Mouse (Mus musculus): ENCODE results near the gene Pdzd7. TPM values are rescaled to one million over a fixed set of nuclear protein-coding genes. Genes with fewer than 3 reads are reported as not detected.

The Pdzd7 gene
- polyA plus RNA-seq (2015; fragmentation: Nextera tagmentation; extraction: Ambion mirVana) = 0.68 and 0.75 TPM in 2 replicates

- H3K27me3 ChIP-seq = peaks cover 15% of the 10 kb centered on the region
- no peaks in the 10 kb centered on the region for H3K36me3 ChIP-seq
- peak within 1 kb of the TSS; percentile 91 for H3K4me2 ChIP-seq (replicated peaks)
- no peak within 1 kb of the TSS for H3K27ac ChIP-seq (replicated peaks)
- ATAC-seq (ENCODE audit: insufficient number of reproducible peaks, low FRiP score, low TSS enrichment, low read depth) = no peak
- no peak within 1 kb of the TSS for H3K9ac ChIP-seq
- H3K9me3 ChIP-seq (replicated peaks) = no peaks in the 10 kb centered on the region
- WGBS = 74% methylated on average over 5 of the region's 5 CpGs
- H3K4me3 ChIP-seq (replicated peaks) = peak within 1 kb of the TSS; percentile 61
- peaks cover 31% of the 10 kb centered on the region for H3K4me1 ChIP-seq
These were observed at the start of gene Pdzd7 for GRCm38 (mm10) chr19:45045651-45046050. TSS of gene Pdzd7 (minus strand) at chr19:45045717.

GRCm38 (mm10) chr19:45081841-45082550, 36.5 kb upstream of the Pdzd7 start:
- no peak overlapping the region for H3K4me3 ChIP-seq (replicated peaks)
- H3K9ac ChIP-seq = no peak overlapping the region
- no peak for ATAC-seq (ENCODE audit: insufficient number of reproducible peaks, low FRiP score, low TSS enrichment, low read depth)
- H3K27me3 ChIP-seq = peaks cover 75% of the 10 kb centered on the region
- 13% methylated on average over 11 of the region's 11 CpGs for WGBS
- peaks cover 47% of the 10 kb centered on the region for H3K4me1 ChIP-seq
- no peak overlapping the region for H3K4me2 ChIP-seq (replicated peaks)
- H3K9me3 ChIP-seq (replicated peaks) = no peaks in the 10 kb centered on the region
- H3K27ac ChIP-seq (replicated peaks) = no peak overlapping the region
- no peaks in the 10 kb centered on the region for H3K36me3 ChIP-seq

- peaks cover 75% of the 10 kb centered on the region for H3K27me3 ChIP-seq
- H3K9ac ChIP-seq = no peak overlapping the region; the same call in 1 of the 2 replicates
- peaks cover 54% of the 10 kb centered on the region for H3K4me1 ChIP-seq
- WGBS = 2% methylated on average over 5 of the region's 5 CpGs
- ATAC-seq (ENCODE audit: insufficient number of reproducible peaks, low FRiP score, low TSS enrichment, low read depth) = no peak
- peak overlapping the region; percentile 80 for H3K4me2 ChIP-seq (replicated peaks)
- H3K36me3 ChIP-seq = no peaks in the 10 kb centered on the region
- H3K27ac ChIP-seq (replicated peaks) = no peak overlapping the region
- H3K9me3 ChIP-seq (replicated peaks) = no peaks in the 10 kb centered on the region
- peak overlapping the region; percentile 37 for H3K4me3 ChIP-seq (replicated peaks)
These were observed 35.8 kb upstream of the Pdzd7 start for GRCm38 (mm10) chr19:45081279-45081678.

- no peak for ATAC-seq (ENCODE audit: insufficient number of reproducible peaks, low FRiP score, low TSS enrichment, low read depth)
- H3K4me2 ChIP-seq (replicated peaks) = peak overlapping the region; percentile 80
- peaks cover 60% of the 10 kb centered on the region for H3K4me1 ChIP-seq
- H3K4me3 ChIP-seq (replicated peaks) = peak overlapping the region; percentile 37
- WGBS = 3% methylated on average over 17 of the region's 17 CpGs
- H3K9ac ChIP-seq = peak overlapping the region; percentile 4; the same call in 1 of the 2 replicates
- peaks cover 74% of the 10 kb centered on the region for H3K27me3 ChIP-seq
- H3K27ac ChIP-seq (replicated peaks) = 0 out of 2 replicates have a peak overlapping the region, but pooled peaks have one; percentile 84
- H3K9me3 ChIP-seq (replicated peaks) = no peaks in the 10 kb centered on the region
- no peaks in the 10 kb centered on the region for H3K36me3 ChIP-seq
These were observed 35.2 kb upstream of the Pdzd7 start for GRCm38 (mm10) chr19:45080711-45081110.

- Histone ChIP-seq H3K4me2 (replicated peaks) (peak overlapping the region; percentile 80), H3K4me3 (replicated peaks) (peak overlapping the region; percentile 37), H3K9me3 (replicated peaks) (no peaks in the 10 kb centered on the region), H3K4me1 (peaks cover 64% of the 10 kb centered on the region), H3K27me3 (peaks cover 70% of the 10 kb centered on the region), H3K36me3 (no peaks in the 10 kb centered on the region), H3K9ac (0 out of 2 replicates have a peak overlapping the region, but pooled peaks have one; percentile 4), H3K27ac (replicated peaks) (peak overlapping the region; percentile 84)
- ATAC-seq (ENCODE audit: insufficient number of reproducible peaks, low FRiP score, low TSS enrichment, low read depth) = peak; percentile 68
- WGBS = under 1% methylated on average over 45 of the region's 45 CpGs
These were observed 34.4 kb upstream of the Pdzd7 start for GRCm38 (mm10) chr19:45079769-45080515.

- Histone ChIP-seq H3K4me3 (replicated peaks) (peak overlapping the region; percentile 37), H3K4me2 (replicated peaks) (peak overlapping the region; percentile 80), H3K9ac (0 out of 2 replicates have a peak overlapping the region, but pooled peaks have one; percentile 4), H3K27me3 (peaks cover 65% of the 10 kb centered on the region), H3K9me3 (replicated peaks) (no peaks in the 10 kb centered on the region), H3K4me1 (peaks cover 64% of the 10 kb centered on the region), H3K27ac (replicated peaks) (peak overlapping the region; percentile 84), H3K36me3 (no peaks in the 10 kb centered on the region)
- 0 out of 2 replicates have a peak, but pooled peaks have one; percentile 24 for ATAC-seq (ENCODE audit: insufficient number of reproducible peaks, low FRiP score, low TSS enrichment, low read depth)
- WGBS = 4% methylated on average over 17 of the region's 17 CpGs
These were observed 33.7 kb upstream of the Pdzd7 start for GRCm38 (mm10) chr19:45078971-45079764.

- Histone ChIP-seq H3K27me3 (peaks cover 54% of the 10 kb centered on the region), H3K9ac (no peak overlapping the region), H3K4me2 (replicated peaks) (peak overlapping the region; percentile 92), H3K4me1 (peaks cover 73% of the 10 kb centered on the region), H3K27ac (replicated peaks) (no peak overlapping the region), H3K4me3 (replicated peaks) (peak overlapping the region; percentile 78), H3K9me3 (replicated peaks) (no peaks in the 10 kb centered on the region), H3K36me3 (no peaks in the 10 kb centered on the region)
- WGBS = 11% methylated on average over 20 of the region's 20 CpGs
- no peak for ATAC-seq (ENCODE audit: insufficient number of reproducible peaks, low FRiP score, low TSS enrichment, low read depth)
These were observed 32.5 kb upstream of the Pdzd7 start for GRCm38 (mm10) chr19:45077742-45078645.

GRCm38 (mm10) chr19:45076586-45077510, 31.3 kb upstream of the Pdzd7 start:
- H3K4me3 ChIP-seq (replicated peaks) = peak overlapping the region; percentile 78
- peaks cover 47% of the 10 kb centered on the region for H3K27me3 ChIP-seq
- peak overlapping the region; percentile 37 for H3K9ac ChIP-seq
- ATAC-seq (ENCODE audit: insufficient number of reproducible peaks, low FRiP score, low TSS enrichment, low read depth) = no peak
- peaks cover 72% of the 10 kb centered on the region for H3K4me1 ChIP-seq
- WGBS = 1% methylated on average over 62 of the region's 62 CpGs
- H3K4me2 ChIP-seq (replicated peaks) = peak overlapping the region; percentile 92
- H3K27ac ChIP-seq (replicated peaks) = peak overlapping the region; percentile 99
- no peaks in the 10 kb centered on the region for H3K9me3 ChIP-seq (replicated peaks)
- H3K36me3 ChIP-seq = no peaks in the 10 kb centered on the region

GRCm38 (mm10) chr19:45076036-45076575, 30.6 kb upstream of the Pdzd7 start:
- 10% methylated on average over 17 of the region's 17 CpGs for WGBS
- Histone ChIP-seq H3K36me3 (no peaks in the 10 kb centered on the region), H3K9ac (0 out of 2 replicates have a peak overlapping the region, but pooled peaks have one; percentile 37), H3K27ac (replicated peaks) (peak overlapping the region; percentile 99), H3K9me3 (replicated peaks) (no peaks in the 10 kb centered on the region), H3K4me2 (replicated peaks) (peak overlapping the region; percentile 92), H3K4me3 (replicated peaks) (peak overlapping the region; percentile 78), H3K27me3 (peaks cover 43% of the 10 kb centered on the region), H3K4me1 (peaks cover 66% of the 10 kb centered on the region)
- no peak for ATAC-seq (ENCODE audit: insufficient number of reproducible peaks, low FRiP score, low TSS enrichment, low read depth)

Data from embryonic facial prominence, embryonic 15.5 days (tissue).